Mouse (Mus musculus) spleen, postnatal 14 days (tissue): ENCODE measurements around the gene Paqr8.
"Not testable (repeated sequence)": the region's sequence is repeated elsewhere in the genome, so short reads cannot be mapped to it uniquely, and the experiment has no call there.

Experiments used
- DNase-seq, 2 experiments: peaks; one replicate each; pipeline ENCODE4 v3.0.0; 2021 to 2022; ENCODE audit warnings: low spot score in 2 of 2

Paqr8 gene

GRCm38 (mm10) chr1:20912115-20912514 is 21.7 kb downstream of the Paqr8 start:
- DNase-seq = no peak

- DNase-seq = no peak
These were observed 22.2 kb downstream of the Paqr8 start for GRCm38 (mm10) chr1:20912527-20913171.

GRCm38 (mm10) chr1:20914769-20915168 is 24.4 kb downstream of the Paqr8 start:
- no peak for DNase-seq

- no peak for DNase-seq
These were observed 25.2 kb downstream of the Paqr8 start for GRCm38 (mm10) chr1:20915608-20916007.

GRCm38 (mm10) chr1:20917496-20918050 is 27.2 kb downstream of the Paqr8 start:
- DNase-seq = no peak

- DNase-seq = no peak
These were observed 29.3 kb downstream of the Paqr8 start for GRCm38 (mm10) chr1:20919728-20920127.

- DNase-seq = no peak
These were observed 30.7 kb downstream of the Paqr8 start for GRCm38 (mm10) chr1:20921081-20921528.

- no peak for DNase-seq
These were observed 32.4 kb downstream of the Paqr8 start for GRCm38 (mm10) chr1:20922612-20923399.

- not testable (repeated sequence) for DNase-seq
These were observed 34.9 kb downstream of the Paqr8 start for GRCm38 (mm10) chr1:20925324-20925723.

- DNase-seq = no peak
These were observed 35.5 kb downstream of the Paqr8 start for GRCm38 (mm10) chr1:20925926-20926325.

- no peak for DNase-seq
These were observed 36.0 kb downstream of the Paqr8 start for GRCm38 (mm10) chr1:20926376-20926775.

- DNase-seq = no peak
These were observed 38.1 kb downstream of the Paqr8 start for GRCm38 (mm10) chr1:20928487-20928886.

- DNase-seq = peak; percentile 12 to 42
These were observed 43.1 kb downstream of the Paqr8 start for GRCm38 (mm10) chr1:20933457-20933856.

- no peak for DNase-seq
These were observed 44.7 kb downstream of the Paqr8 start for GRCm38 (mm10) chr1:20935106-20935505.

- DNase-seq = peak in 1 of 2 experiments; percentile 16
These were observed 48.6 kb downstream of the Paqr8 start for GRCm38 (mm10) chr1:20939046-20939445.

GRCm38 (mm10) chr1:20940151-20940550 is 49.7 kb downstream of the Paqr8 start:
- peak; percentile 24 to 35 for DNase-seq

- DNase-seq = no peak
These were observed 50.9 kb downstream of the Paqr8 start for GRCm38 (mm10) chr1:20941322-20941721.

- DNase-seq = no peak
These were observed 51.5 kb downstream of the Paqr8 start for GRCm38 (mm10) chr1:20941857-20942256.

- no peak for DNase-seq
These were observed 52.6 kb downstream of the Paqr8 start for GRCm38 (mm10) chr1:20943016-20943415.

GRCm38 (mm10) chr1:20951300-20951763 is 60.9 kb downstream of the Paqr8 start, which contains the start of gene Efhc1:
Efhc1 (plus strand) TSS chr1:20951626.
- peak; percentile 58 to 66 for DNase-seq

- DNase-seq = no peak
These were observed 61.4 kb downstream of the Paqr8 start for GRCm38 (mm10) chr1:20951799-20952198.

GRCm38 (mm10) chr1:20954876-20955275 is 64.5 kb downstream of the Paqr8 start:
- DNase-seq = no peak

- no peak for DNase-seq
These were observed 79.2 kb downstream of the Paqr8 start for GRCm38 (mm10) chr1:20969642-20970041.
